Mouse (Mus musculus): ENCODE measurements at regions not wholly inside any gene's neighbourhood (a gene's known extent, or its start where the extent isn't known, plus 50 kb on each side); places are given as distances from the start of the nearest gene placed in this dataset.
A peak's percentile ranks its signal among the peaks of the same experiment; 100 is the strongest.

- Histone ChIP-seq H3K4me3 (no peak overlapping the region), H3K27ac (no peak overlapping the region)
- intact Hi-C loops (cut with DNase I), result no loop called here
- no peak for DNase-seq (ENCODE audit: extremely low spot score in 1 of 2, low spot score in 2 of 2)
- no peak for TF ChIP-seq CTCF (IDR thresholded peaks at IDR 0.05)
These were observed 481.2 kb upstream of the Pdzrn3 start for GRCm38 (mm10) chr6:101858895-101859294.

GRCm38 (mm10) chr6:101840695-101841094 lies 463.0 kb upstream of the Pdzrn3 start:
- intact Hi-C loops (cut with DNase I), result no loop called here
- TF ChIP-seq CTCF (IDR thresholded peaks at IDR 0.05), result no peak
- no peak overlapping the region for H3K4me3 ChIP-seq
- DNase-seq (ENCODE audit: extremely low spot score in 1 of 2, low spot score in 2 of 2), result no peak
- H3K27ac ChIP-seq, result no peak overlapping the region

GRCm38 (mm10) chr6:101837563-101837962 lies 459.9 kb upstream of the Pdzrn3 start:
- H3K27ac ChIP-seq, result no peak overlapping the region
- intact Hi-C loops (cut with DNase I), result no loop called here
- no peak for DNase-seq (ENCODE audit: extremely low spot score in 1 of 2, low spot score in 2 of 2)
- TF ChIP-seq CTCF (IDR thresholded peaks at IDR 0.05), result no peak
- no peak overlapping the region for H3K4me3 ChIP-seq

- DNase-seq (ENCODE audit: extremely low spot score in 1 of 2, low spot score in 2 of 2), result no peak
- H3K27ac ChIP-seq, result no peak overlapping the region
- intact Hi-C loops (cut with DNase I), result loop anchor here (10.0 kb wide), 1 partner anchor 139 kb away; no protein-coding TSS in a partner anchor
- TF ChIP-seq CTCF (IDR thresholded peaks at IDR 0.05), result no peak
- no peak overlapping the region for H3K4me3 ChIP-seq
These were observed 416.3 kb upstream of the Pdzrn3 start for GRCm38 (mm10) chr6:101793986-101794385.

GRCm38 (mm10) chr6:101777864-101778263 lies 400.2 kb upstream of the Pdzrn3 start:
- peak; percentile 26 for TF ChIP-seq CTCF (IDR thresholded peaks at IDR 0.05)

GRCm38 (mm10) chr6:101773151-101773550 lies 395.5 kb upstream of the Pdzrn3 start:
- no peak overlapping the region for H3K27ac ChIP-seq

More at GRCm38 (mm10) chr6:101777864-101778263, 400.2 kb upstream of the Pdzrn3 start:
- H3K4me3 ChIP-seq, result no peak overlapping the region
- H3K27ac ChIP-seq, result no peak overlapping the region
- intact Hi-C loops (cut with DNase I), result loop anchor here (5.0 kb wide), 1 partner anchor 34 kb away; no protein-coding TSS in a partner anchor
- no peak for DNase-seq (ENCODE audit: extremely low spot score in 1 of 2, low spot score in 2 of 2)

GRCm38 (mm10) chr6:101735107-101735506 lies 357.4 kb upstream of the Pdzrn3 start:
- no peak for DNase-seq (ENCODE audit: extremely low spot score in 1 of 2, low spot score in 2 of 2)
- TF ChIP-seq CTCF (IDR thresholded peaks at IDR 0.05), result no peak
- intact Hi-C loops (cut with DNase I), result no loop called here

More at GRCm38 (mm10) chr6:101773151-101773550, 395.5 kb upstream of the Pdzrn3 start:
- TF ChIP-seq CTCF (IDR thresholded peaks at IDR 0.05), result no peak
- H3K4me3 ChIP-seq, result no peak overlapping the region
- intact Hi-C loops (cut with DNase I), result no loop called here
- DNase-seq (ENCODE audit: extremely low spot score in 1 of 2, low spot score in 2 of 2), result no peak

GRCm38 (mm10) chr6:101720513-101720912 lies 342.8 kb upstream of the Pdzrn3 start:
- TF ChIP-seq CTCF (IDR thresholded peaks at IDR 0.05), result no peak
- Histone ChIP-seq H3K27ac (no peak overlapping the region), H3K4me3 (no peak overlapping the region)
- DNase-seq (ENCODE audit: extremely low spot score in 1 of 2, low spot score in 2 of 2), result no peak
- intact Hi-C loops (cut with DNase I), result no loop called here

More at GRCm38 (mm10) chr6:101735107-101735506, 357.4 kb upstream of the Pdzrn3 start:
- no peak overlapping the region for H3K27ac ChIP-seq
- no peak overlapping the region for H3K4me3 ChIP-seq

GRCm38 (mm10) chr6:101689684-101690083 lies 312.0 kb upstream of the Pdzrn3 start:
- no peak for DNase-seq (ENCODE audit: extremely low spot score in 1 of 2, low spot score in 2 of 2)
- TF ChIP-seq CTCF (IDR thresholded peaks at IDR 0.05), result no peak
- intact Hi-C loops (cut with DNase I), result no loop called here
- Histone ChIP-seq H3K27ac (no peak overlapping the region), H3K4me3 (no peak overlapping the region)

GRCm38 (mm10) chr6:101686578-101686977 lies 308.9 kb upstream of the Pdzrn3 start:
- intact Hi-C loops (cut with DNase I), result no loop called here
- no peak for TF ChIP-seq CTCF (IDR thresholded peaks at IDR 0.05)
- Histone ChIP-seq H3K4me3 (no peak overlapping the region), H3K27ac (no peak overlapping the region)
- DNase-seq (ENCODE audit: extremely low spot score in 1 of 2, low spot score in 2 of 2), result no peak

GRCm38 (mm10) chr6:101685734-101686133 lies 308.0 kb upstream of the Pdzrn3 start:
- H3K4me3 ChIP-seq, result no peak overlapping the region
- no peak for DNase-seq (ENCODE audit: extremely low spot score in 1 of 2, low spot score in 2 of 2)
- no peak for TF ChIP-seq CTCF (IDR thresholded peaks at IDR 0.05)
- H3K27ac ChIP-seq, result no peak overlapping the region
- intact Hi-C loops (cut with DNase I), result no loop called here

GRCm38 (mm10) chr6:101684390-101684789 lies 306.7 kb upstream of the Pdzrn3 start:
- Histone ChIP-seq H3K27ac (no peak overlapping the region), H3K4me3 (no peak overlapping the region)
- no peak for DNase-seq (ENCODE audit: extremely low spot score in 1 of 2, low spot score in 2 of 2)
- intact Hi-C loops (cut with DNase I), result no loop called here
- TF ChIP-seq CTCF (IDR thresholded peaks at IDR 0.05), result peak; percentile 45

GRCm38 (mm10) chr6:101674846-101675245 lies 297.1 kb upstream of the Pdzrn3 start:
- Histone ChIP-seq H3K27ac (no peak overlapping the region), H3K4me3 (no peak overlapping the region)
- intact Hi-C loops (cut with DNase I), result no loop called here
- DNase-seq (ENCODE audit: extremely low spot score in 1 of 2, low spot score in 2 of 2), result no peak
- no peak for TF ChIP-seq CTCF (IDR thresholded peaks at IDR 0.05)

All from left cerebral cortex, adult 2 months (tissue).